Mouse (Mus musculus) MEL (cell line): ENCODE measurements around the gene Hmg20b. TPM values are rescaled to one million over a fixed set of nuclear protein-coding genes. Genes with fewer than 3 reads are reported as not detected.
A peak's percentile ranks its signal among the peaks of the same experiment; 100 is the strongest.

ENCODE experiments used
- DNase-seq: peaks from one replicate; pipeline ENCODE4 v3.0.0; 2011; ENCODE audit warnings: low read depth, low spot score
- H3K27ac ChIP-seq: 2 replicates; pipeline ENCODE4 v1.5.1; 2012; ENCODE audit warnings: low read depth, mild to moderate bottlenecking, control low read depth, low read length, moderate library complexity; ENCODE audit not compliant: control insufficient read depth
- H3K27me3 ChIP-seq, 2 experiments: fragments of 150-350 bp in 1 of 2; sonication (generic) in 1 of 2; 2 replicates each; pipeline ENCODE4 v1.6.1; 2012; ENCODE audit warnings: low read length in 2 of 2, mild to moderate bottlenecking in 2 of 2, improper control_type of control experiment in 1 of 2, moderate library complexity in 1 of 2; ENCODE audit not compliant: insufficient read depth in 2 of 2, control insufficient read depth in 1 of 2
- H3K36me3 ChIP-seq, 2 experiments: 2 replicates each; pipeline ENCODE4 v1.6.1; 2012 to 2014; ENCODE audit warnings: low read length in 2 of 2, improper control_type of control experiment in 1 of 2, inconsistent platforms in 1 of 2, mild to moderate bottlenecking in 1 of 2; ENCODE audit not compliant: insufficient read depth in 2 of 2, control insufficient read depth in 1 of 2
- H3K4me1 ChIP-seq, 2 experiments: fragments of 150-350 bp in 1 of 2; sonication (generic) in 1 of 2; 2 replicates each; pipeline ENCODE4 v1.6.1; 2012; ENCODE audit warnings: low read length in 2 of 2, improper control_type of control experiment in 1 of 2, mild to moderate bottlenecking in 1 of 2; ENCODE audit not compliant: insufficient read depth in 2 of 2, control insufficient read depth in 1 of 2
- H3K4me3 ChIP-seq, 2 experiments: fragments of 150-350 bp in 1 of 2; sonication (generic) in 1 of 2; 2 replicates each; pipeline ENCODE4 v1.5.1; 2012; ENCODE audit warnings: low read depth in 2 of 2, low read length in 2 of 2, mild to moderate bottlenecking in 2 of 2, moderate library complexity in 2 of 2, control low read depth in 1 of 2, improper control_type of control experiment in 1 of 2; ENCODE audit not compliant: control insufficient read depth in 1 of 2, insufficient read depth in 1 of 2
- H3K79me2 ChIP-seq: 2 replicates; pipeline ENCODE4 v1.6.1; 2012; ENCODE audit warnings: mild to moderate bottlenecking, low read length, moderate library complexity; ENCODE audit not compliant: control insufficient read depth, poor library complexity, insufficient read depth
- H3K9ac ChIP-seq: 2 replicates; pipeline ENCODE4 v1.6.1; 2012; ENCODE audit warnings: low read depth, mild to moderate bottlenecking, control low read depth, low read length, moderate library complexity; ENCODE audit not compliant: control insufficient read depth, poor library complexity, severe bottlenecking
- H3K9me3 ChIP-seq: fragments of 150-350 bp; sonication (generic); replicated peaks from 2 replicates; pipeline ENCODE4 v1.6.1; 2012; ENCODE audit warnings: mild to moderate bottlenecking, low read length, improper control_type of control experiment, moderate library complexity; ENCODE audit not compliant: insufficient read depth
- BHLHE40 ChIP-seq: IDR thresholded peaks from 2 replicates; pipeline ENCODE4 v1.6.1; 2012; ENCODE audit warnings: low read depth, mild to moderate bottlenecking, inconsistent platforms, low read length, improper control_type of control experiment, borderline replicate concordance
- CHD2 ChIP-seq: IDR thresholded peaks from 2 replicates; pipeline ENCODE4 v1.6.1; 2011; ENCODE audit warnings: low read length, improper control_type of control experiment
- E2F4 ChIP-seq: IDR thresholded peaks from 2 replicates; pipeline ENCODE4 v1.6.1; 2011; ENCODE audit warnings: low read depth, low read length, improper control_type of control experiment, borderline replicate concordance
- GABPA ChIP-seq: IDR thresholded peaks from 2 replicates; pipeline ENCODE4 v1.6.1; 2012; ENCODE audit warnings: low read depth, mild to moderate bottlenecking, inconsistent platforms, low read length, improper control_type of control experiment, moderate library complexity
- MAFK ChIP-seq: IDR thresholded peaks from 2 replicates; pipeline ENCODE4 v1.6.1; 2011; ENCODE audit warnings: low read depth, mild to moderate bottlenecking, low read length, improper control_type of control experiment, borderline replicate concordance
- MAX ChIP-seq: IDR thresholded peaks from 2 replicates; pipeline ENCODE4 v1.6.1; 2011; ENCODE audit warnings: low read length, improper control_type of control experiment
- MAZ ChIP-seq: IDR thresholded peaks from 2 replicates; pipeline ENCODE4 v1.6.1; 2012; ENCODE audit warnings: low read depth, mild to moderate bottlenecking, inconsistent platforms, low read length, improper control_type of control experiment
- NELFE ChIP-seq: IDR thresholded peaks from 2 replicates; pipeline ENCODE4 v1.6.1; 2011; ENCODE audit warnings: low read depth, low read length, improper control_type of control experiment
- POLR2AphosphoS2 ChIP-seq: IDR thresholded peaks from 2 replicates; pipeline ENCODE4 v1.6.1; 2011; ENCODE audit warnings: low read length, improper control_type of control experiment
- POLR2AphosphoS5 ChIP-seq: IDR thresholded peaks from 2 replicates; pipeline ENCODE4 v1.6.1; 2012; ENCODE audit warnings: low read depth, borderline replicate concordance, mild to moderate bottlenecking, inconsistent platforms, low read length, moderate library complexity, mixed read lengths
- TBP ChIP-seq: IDR thresholded peaks from 2 replicates; pipeline ENCODE4 v1.8.0; 2011; ENCODE audit warnings: low read depth, low read length, improper control_type of control experiment
- USF2 ChIP-seq, 2 experiments: IDR thresholded peaks; 2 replicates each; pipeline ENCODE4 v1.6.1; 2011 to 2012; ENCODE audit warnings: improper control_type of control experiment in 2 of 2, low read length in 2 of 2, borderline replicate concordance in 1 of 2, inconsistent platforms in 1 of 2, low read depth in 1 of 2, mild to moderate bottlenecking in 1 of 2; ENCODE audit not compliant: insufficient read depth in 1 of 2
- ZMIZ1 ChIP-seq: IDR thresholded peaks from 2 replicates; pipeline ENCODE4 v1.6.1; 2012; ENCODE audit warnings: low read depth, mild to moderate bottlenecking, inconsistent platforms, low read length, improper control_type of control experiment, moderate library complexity
- polyA plus RNA-seq, 2 experiments: library from polyadenylated mRNA; stranded (reverse) in 1 of 2; unstranded in 1 of 2; fragments of >175 nt in 1 of 2; fragments of >200 nt in 1 of 2; gene quantifications; 2 replicates each; pipeline versions ENCODE4 v1.2.1 to v1.2.4; 2012; ENCODE audit warnings: low replicate concordance in 2 of 2, low read depth in 1 of 2; ENCODE audit not compliant: insufficient read length in 2 of 2, insufficient read depth in 1 of 2, missing spikeins in 1 of 2
- total RNA-seq: library from RNA; depleted of rRNA; stranded (reverse); fragments of 300-350 nt; gene quantifications from 2 replicates; pipeline ENCODE4 v1.2.3, GENCODE M21; 2012

Hmg20b gene
- total and polyA plus RNA-seq, 3 experiments, result 27.0 to 92.7 TPM; not detected in 1

GRCm38 (mm10) chr10:81365073-81365472 lies 14.8 kb upstream of the Hmg20b start:
- Histone ChIP-seq H3K4me1 (peaks cover 0 to 5% of the 10 kb centered on the region in 2 experiments; a peak in 1 of 4 replicates), H3K27ac (no peak overlapping the region), H3K27me3 (no peaks in the 10 kb centered on the region), H3K9ac (no peak overlapping the region), H3K9me3 (no peaks in the 10 kb centered on the region), H3K79me2 (no peaks in the 10 kb centered on the region), H3K36me3 (peaks cover 0 to 3% of the 10 kb centered on the region in 2 experiments; a peak in 1 of 4 replicates), H3K4me3 (no peak overlapping the region)
- no peak for DNase-seq
- TF ChIP-seq TBP, result no peak
- TF ChIP-seq GABPA, result no peak
- peak; percentile 83; the same call in 1 of the 2 replicates for TF ChIP-seq POLR2AphosphoS5
- peak; percentile 48; the same call in 1 of the 2 replicates for TF ChIP-seq POLR2AphosphoS2
- no peak for TF ChIP-seq BHLHE40
- TF ChIP-seq ZMIZ1, result no peak
- no peak for TF ChIP-seq E2F4
- TF ChIP-seq MAX, result no peak
- peak; percentile 41; the same call in 1 of the 2 replicates for TF ChIP-seq NELFE
- no peak for TF ChIP-seq USF2 (IDR thresholded peaks at IDR 0.05; ENCODE audit: borderline replicate concordance in 1 of 2, insufficient read depth in 1 of 2, low read depth in 1 of 2, low read length in 2 of 2)
- TF ChIP-seq CHD2, result peak; percentile 49; the same call in 1 of the 2 replicates
- TF ChIP-seq MAZ, result 0 out of 2 replicates have a peak, but pooled peaks have one; percentile 17

DNA sequence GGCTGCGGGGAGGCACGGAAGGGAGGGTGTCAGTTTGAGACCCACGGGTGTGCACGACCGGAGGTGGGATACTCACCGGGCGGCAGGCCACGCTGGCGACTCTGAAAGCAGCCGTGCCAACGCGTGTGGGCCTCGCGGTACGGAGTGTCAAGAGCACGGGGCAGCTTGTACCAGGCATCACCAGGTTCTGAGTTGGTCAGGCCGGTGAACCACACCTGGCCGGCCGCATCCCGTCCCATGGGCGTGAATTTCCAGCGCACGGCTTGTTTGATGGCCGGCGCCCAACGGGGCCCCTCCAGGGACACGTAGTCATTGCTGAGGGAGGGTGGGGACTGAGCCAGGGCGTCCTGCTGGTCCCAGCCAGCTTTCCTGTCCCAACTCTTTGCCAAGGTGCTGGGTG lies 14.4 kb upstream of the Hmg20b start:
- peaks cover 0 to 3% of the 10 kb centered on the region in 2 experiments; a peak in 1 of 4 replicates for H3K36me3 ChIP-seq
- H3K4me1 ChIP-seq, result peaks cover 0 to 5% of the 10 kb centered on the region in 2 experiments; a peak in 1 of 4 replicates
- no peak overlapping the region for H3K27ac ChIP-seq
- H3K79me2 ChIP-seq, result peaks cover 3% of the 10 kb centered on the region; the same call in 1 of the 2 replicates
- H3K9ac ChIP-seq, result no peak overlapping the region
- DNase-seq, result no peak
- no peak for TF ChIP-seq MAFK
- no peak for TF ChIP-seq TBP
- H3K27me3 ChIP-seq, result no peaks in the 10 kb centered on the region
- H3K4me3 ChIP-seq, result no peak overlapping the region
- no peaks in the 10 kb centered on the region for H3K9me3 ChIP-seq
